Mouse (Mus musculus) small intestine, adult 2 months (tissue): ENCODE measurements at regions not wholly inside any gene's neighbourhood (a gene's known extent, or its start where the extent isn't known, plus 50 kb on each side); places are given as distances from the start of the nearest gene placed in this dataset.

ENCODE experiments used
- CTCF ChIP-seq: fragments of 200-500 bp; IDR thresholded peaks from 2 replicates; pipeline ENCODE4 v1.5.1; 2012; ENCODE audit warnings: low read depth, mild to moderate bottlenecking, control low read depth, inconsistent platforms, low read length, moderate library complexity, mixed read lengths; ENCODE audit not compliant: insufficient replicate concordance, insufficient read length; ENCODE audit errors: extremely low read depth
- POLR2A ChIP-seq: fragments of 200-500 bp; IDR thresholded peaks from 2 replicates; pipeline ENCODE4 v1.6.1; 2012; ENCODE audit warnings: low read depth, mild to moderate bottlenecking, control low read depth, inconsistent platforms, low read length, moderate library complexity

DNA sequence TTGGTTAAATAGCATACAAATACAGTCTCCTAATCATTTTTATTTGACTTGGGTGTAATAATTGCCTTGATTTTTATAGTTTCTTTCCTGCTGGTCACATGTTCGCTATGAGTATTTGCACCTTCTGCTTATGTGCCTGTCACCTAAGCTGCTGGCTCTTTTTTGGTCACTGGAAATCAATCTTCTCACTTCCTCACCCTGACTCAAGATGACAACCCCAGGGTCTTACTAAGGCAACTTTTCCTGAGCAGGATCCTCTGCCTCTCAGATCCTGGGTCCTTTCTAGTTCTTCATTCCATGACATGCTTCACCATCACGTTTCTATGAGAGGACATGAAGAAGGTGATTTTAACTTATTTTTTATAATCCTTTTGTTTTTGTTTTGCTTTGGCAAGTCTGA lies 762.6 kb upstream of the Lrrc6 start:
- TF ChIP-seq CTCF: no peak
- TF ChIP-seq POLR2A: no peak
